Mouse (Mus musculus) CH12.LX (cell line): Measurements from ENCODE around the gene Ptgfr. TPM values are rescaled to one million over a fixed set of nuclear protein-coding genes. Genes with fewer than 3 reads are reported as not detected.

Source experiments
- DNase-seq: peaks from one replicate; pipeline ENCODE4 v3.0.0-alpha.2; 2013; ENCODE audit errors: extremely low read depth
- H3K27ac ChIP-seq: 2 replicates; pipeline ENCODE4 v1.5.1; 2012; ENCODE audit warnings: low read depth, mild to moderate bottlenecking, control low read depth, moderate library complexity; ENCODE audit not compliant: insufficient read depth
- H3K27me3 ChIP-seq: replicated peaks from 2 replicates; pipeline ENCODE3; 2012; ENCODE audit warnings: inconsistent platforms
- H3K36me3 ChIP-seq, 2 experiments: replicated peaks in 1 of 2; 2 replicates each; pipeline versions ENCODE3 to v1.6.1; 2012; ENCODE audit warnings: inconsistent platforms in 1 of 2, low read length in 1 of 2, mild to moderate bottlenecking in 1 of 2, mixed read lengths in 1 of 2, moderate library complexity in 1 of 2; ENCODE audit not compliant: control insufficient read depth in 1 of 2, insufficient read depth in 1 of 2
- H3K4me1 ChIP-seq, 2 experiments: 2 replicates each; pipeline ENCODE4 v1.6.1; 2012; ENCODE audit warnings: inconsistent platforms in 1 of 2, moderate library complexity in 1 of 2; ENCODE audit not compliant: insufficient read depth in 2 of 2, control insufficient read depth in 1 of 2
- H3K4me2 ChIP-seq: 2 replicates; pipeline ENCODE4 v1.6.1; 2012; ENCODE audit warnings: low read depth, mild to moderate bottlenecking, control low read depth; ENCODE audit not compliant: poor library complexity, insufficient read depth, severe bottlenecking
- H3K4me3 ChIP-seq, 3 experiments: fragments of 150-350 bp in 1 of 3; sonication (generic) in 1 of 3; replicated peaks in 1 of 3; 2 replicates each; pipeline versions ENCODE3 to v1.5.1; 2011 to 2012; ENCODE audit warnings: low read depth in 2 of 3, low read length in 2 of 3, mild to moderate bottlenecking in 2 of 3, moderate library complexity in 2 of 3, control low read depth in 1 of 3, improper control_type of control experiment in 1 of 3, inconsistent platforms in 1 of 3, mixed read lengths in 1 of 3; ENCODE audit not compliant: poor library complexity in 1 of 3
- H3K79me2 ChIP-seq: replicated peaks from 2 replicates; pipeline ENCODE4 v1.6.1; 2012; ENCODE audit warnings: mild to moderate bottlenecking, moderate library complexity; ENCODE audit not compliant: control insufficient read depth, poor library complexity, insufficient read depth, severe bottlenecking; ENCODE audit errors: extremely low read depth
- H3K9ac ChIP-seq: 2 replicates; pipeline ENCODE4 v1.6.1; 2012; ENCODE audit warnings: low read depth, mild to moderate bottlenecking, control low read depth, moderate library complexity; ENCODE audit not compliant: insufficient read depth
- H3K9me3 ChIP-seq: replicated peaks from 2 replicates; pipeline ENCODE3; 2012; ENCODE audit warnings: low read length, inconsistent platforms, mixed read lengths
- BHLHE40 ChIP-seq: IDR thresholded peaks from 2 replicates; pipeline ENCODE4 v1.6.1; 2011; ENCODE audit warnings: mild to moderate bottlenecking, low read depth, low read length, improper control_type of control experiment
- CHD2 ChIP-seq: IDR thresholded peaks from 2 replicates; pipeline ENCODE4 v1.6.1; 2011; ENCODE audit warnings: low read length, improper control_type of control experiment
- CTCF ChIP-seq, 2 experiments: IDR thresholded peaks in 1 of 2; conservative IDR thresholded peaks in 1 of 2; 2 replicates each; pipeline ENCODE4 v1.5.1; 2011 to 2012; ENCODE audit warnings: low read depth in 2 of 2, low read length in 2 of 2, improper control_type of control experiment in 1 of 2, inconsistent platforms in 1 of 2, mild to moderate bottlenecking in 1 of 2, moderate library complexity in 1 of 2
- E2F4 ChIP-seq: IDR thresholded peaks from 2 replicates; pipeline ENCODE4 v1.6.1; 2011; ENCODE audit warnings: low read depth, low read length, improper control_type of control experiment; ENCODE audit not compliant: insufficient replicate concordance
- ELF1 ChIP-seq: IDR thresholded peaks from 2 replicates; pipeline ENCODE4 v1.6.1; 2014; ENCODE audit warnings: low read depth, mild to moderate bottlenecking, inconsistent platforms, low read length, improper control_type of control experiment
- EP300 ChIP-seq: IDR thresholded peaks from 2 replicates; pipeline ENCODE4 v1.6.1; 2011; ENCODE audit warnings: low read length, improper control_type of control experiment
- ETS1 ChIP-seq: conservative IDR thresholded peaks from 2 replicates; pipeline ENCODE4 v1.6.1; 2012; ENCODE audit warnings: low read depth, mild to moderate bottlenecking, inconsistent platforms, low read length, improper control_type of control experiment, moderate library complexity
- GABPA ChIP-seq: IDR thresholded peaks from 2 replicates; pipeline ENCODE4 v1.6.1; 2012; ENCODE audit warnings: low read depth, low read length, improper control_type of control experiment, inconsistent platforms; ENCODE audit not compliant: insufficient replicate concordance
- IRF4 ChIP-seq: IDR thresholded peaks from 2 replicates; pipeline ENCODE4 v1.6.1; 2014; ENCODE audit warnings: low read depth, mild to moderate bottlenecking, inconsistent platforms, low read length, improper control_type of control experiment
- JUN ChIP-seq: IDR thresholded peaks from 2 replicates; pipeline ENCODE4 v1.6.1; 2011; ENCODE audit warnings: low read depth, mild to moderate bottlenecking, low read length, improper control_type of control experiment, moderate library complexity; ENCODE audit not compliant: insufficient read depth
- JUND ChIP-seq: conservative IDR thresholded peaks from 2 replicates; pipeline ENCODE4 v1.6.1; 2011; ENCODE audit warnings: low read depth, low read length, improper control_type of control experiment
- MAFK ChIP-seq: IDR thresholded peaks from 2 replicates; pipeline ENCODE4 v1.6.1; 2011; ENCODE audit warnings: low read length, improper control_type of control experiment; ENCODE audit not compliant: insufficient replicate concordance
- MAX ChIP-seq: IDR thresholded peaks from 2 replicates; pipeline ENCODE4 v1.6.1; 2011; ENCODE audit warnings: low read length, improper control_type of control experiment
- MAZ ChIP-seq: IDR thresholded peaks from 2 replicates; pipeline ENCODE4 v1.6.1; 2012; ENCODE audit warnings: low read depth, mild to moderate bottlenecking, inconsistent platforms, low read length, improper control_type of control experiment, moderate library complexity
- MEF2A ChIP-seq: IDR thresholded peaks from 2 replicates; pipeline ENCODE4 v1.6.1; 2014; ENCODE audit warnings: low read depth, mild to moderate bottlenecking, inconsistent platforms, low read length, improper control_type of control experiment, borderline replicate concordance
- MYC ChIP-seq: IDR thresholded peaks from 2 replicates; pipeline ENCODE4 v1.6.1; 2011; ENCODE audit warnings: low read depth, mild to moderate bottlenecking, improper control_type of control experiment, low read length
- NRF1 ChIP-seq: IDR thresholded peaks from 2 replicates; pipeline ENCODE4 v1.6.1; 2014; ENCODE audit warnings: low read depth, mild to moderate bottlenecking, inconsistent platforms, low read length, improper control_type of control experiment, moderate library complexity
- PAX5 ChIP-seq: IDR thresholded peaks from 2 replicates; pipeline ENCODE4 v1.6.1; 2012; ENCODE audit warnings: low read length, inconsistent platforms, mixed read lengths
- POLR2A ChIP-seq: IDR thresholded peaks from 2 replicates; pipeline ENCODE4 v1.6.1; 2011; ENCODE audit warnings: low read depth, mild to moderate bottlenecking, improper control_type of control experiment, low read length
- POLR2AphosphoS2 ChIP-seq: IDR thresholded peaks from 2 replicates; pipeline ENCODE4 v1.6.1; 2011; ENCODE audit warnings: low read depth, low read length, improper control_type of control experiment
- RAD21 ChIP-seq: IDR thresholded peaks from 2 replicates; pipeline ENCODE4 v1.6.1; 2011; ENCODE audit warnings: low read depth, mild to moderate bottlenecking, low read length, improper control_type of control experiment, moderate library complexity
- RCOR1 ChIP-seq: conservative IDR thresholded peaks from 2 replicates; pipeline ENCODE4 v1.6.1; 2012; ENCODE audit warnings: low read depth, mild to moderate bottlenecking, inconsistent platforms, low read length, improper control_type of control experiment
- SMC3 ChIP-seq: IDR thresholded peaks from 2 replicates; pipeline ENCODE4 v1.6.1; 2011; ENCODE audit warnings: low read depth, low read length, improper control_type of control experiment
- TBP ChIP-seq: conservative IDR thresholded peaks from 2 replicates; pipeline ENCODE4 v1.6.1; 2011; ENCODE audit warnings: low read depth, low read length, improper control_type of control experiment
- TCF12 ChIP-seq: IDR thresholded peaks from 2 replicates; pipeline ENCODE4 v1.6.1; 2014; ENCODE audit warnings: low read depth, mild to moderate bottlenecking, inconsistent platforms, low read length, improper control_type of control experiment
- USF1 ChIP-seq: IDR thresholded peaks from 2 replicates; pipeline ENCODE4 v1.6.1; 2014; ENCODE audit warnings: low read depth, mild to moderate bottlenecking, inconsistent platforms, low read length, improper control_type of control experiment
- ZC3H11A ChIP-seq: IDR thresholded peaks from 2 replicates; pipeline ENCODE4 v1.6.1; 2012; ENCODE audit warnings: low read depth, mild to moderate bottlenecking, inconsistent platforms, low read length, improper control_type of control experiment
- ZKSCAN1 ChIP-seq: IDR thresholded peaks from 2 replicates; pipeline ENCODE4 v1.6.1; 2012; ENCODE audit warnings: low read depth, inconsistent platforms, low read length, improper control_type of control experiment, borderline replicate concordance
- ZMIZ1 ChIP-seq: IDR thresholded peaks from 2 replicates; pipeline ENCODE4 v1.6.1; 2012; ENCODE audit warnings: low read depth, mild to moderate bottlenecking, inconsistent platforms, low read length, improper control_type of control experiment
- ZNF384 ChIP-seq: IDR thresholded peaks from 2 replicates; pipeline ENCODE4 v1.6.1; 2012; ENCODE audit warnings: low read depth, low read length, improper control_type of control experiment, inconsistent platforms
- dilution Hi-C: fragments of 300-500 bp; cut with MboI; formaldehyde crosslinking; loops from 2 replicates; pipeline ENCODE4 v1.14.3; 2020; ENCODE audit warnings: low sequenced_read_pairs; ENCODE audit not compliant: extremely low pct_unique_long_range_greater_than_20kb, extremely low pct_ligation_motif_present
- in situ Hi-C: fragments of 300-500 bp; cut with MboI; formaldehyde crosslinking; loops from 3 replicates; pipeline ENCODE4 v1.14.3; 2019; ENCODE audit warnings: low sequenced_read_pairs, low pct_ligation_motif_present, low pct_unique_long_range_greater_than_20kb, mixed read lengths
- polyA plus RNA-seq: library from polyadenylated mRNA; unstranded; fragments of >175 nt; gene quantifications from 2 replicates; pipeline ENCODE4 v1.2.1, GENCODE M21; 2012; ENCODE audit warnings: low read depth; ENCODE audit not compliant: insufficient read length
- total RNA-seq, 2 experiments: library from RNA; depleted of rRNA; stranded (reverse); fragments of 300-350 nt in 1 of 2; fragments of >200 nt in 1 of 2; gene quantifications; 2 replicates each; pipeline ENCODE4 v1.2.3; 2012 to 2014

The Ptgfr gene
- total and polyA plus RNA-seq, 3 experiments = not detected

DNA sequence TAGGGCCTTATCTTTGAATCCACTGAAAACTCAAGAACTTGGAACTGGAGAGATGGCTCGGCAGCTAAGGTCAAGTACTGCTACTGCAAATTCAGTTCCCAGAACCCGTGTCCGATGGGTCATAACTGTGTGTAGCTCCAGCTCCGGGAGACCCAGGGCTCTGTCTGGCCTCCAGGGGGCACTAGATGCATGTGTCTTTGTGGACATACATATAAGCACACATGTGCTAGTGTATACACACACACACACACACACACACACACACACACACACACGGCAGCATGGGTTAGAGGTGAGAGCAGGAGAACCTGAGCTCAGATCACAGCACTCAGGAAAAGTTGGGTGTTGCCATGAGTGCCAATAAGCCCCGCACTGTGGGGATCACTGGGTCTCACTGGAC, 19.2 kb downstream of the Ptgfr start (continued):
- peak; percentile 84 for TF ChIP-seq MYC
- TF ChIP-seq GABPA = no peak
- TF ChIP-seq ZKSCAN1 = no peak
- TF ChIP-seq IRF4 = peak; percentile 36; the same call in 1 of the 2 replicates
- TF ChIP-seq MAFK = no peak
- TF ChIP-seq ELF1 = 0 out of 2 replicates have a peak, but pooled peaks have one; percentile 8
- no peak for TF ChIP-seq MEF2A
- TF ChIP-seq ZC3H11A = peak; percentile 61
- no peak for TF ChIP-seq TBP
- no peak for TF ChIP-seq POLR2AphosphoS2
- TF ChIP-seq MAZ = no peak
- no peak for TF ChIP-seq POLR2A
- peak; percentile 90 for TF ChIP-seq SMC3
- no peak; the same call in 1 of the 2 replicates for TF ChIP-seq TCF12
- peak; percentile 88 for TF ChIP-seq MAX
- TF ChIP-seq ZMIZ1 = no peak
- no peak for TF ChIP-seq JUND
- TF ChIP-seq BHLHE40 = 0 out of 2 replicates have a peak, but pooled peaks have one; percentile 9

DNA sequence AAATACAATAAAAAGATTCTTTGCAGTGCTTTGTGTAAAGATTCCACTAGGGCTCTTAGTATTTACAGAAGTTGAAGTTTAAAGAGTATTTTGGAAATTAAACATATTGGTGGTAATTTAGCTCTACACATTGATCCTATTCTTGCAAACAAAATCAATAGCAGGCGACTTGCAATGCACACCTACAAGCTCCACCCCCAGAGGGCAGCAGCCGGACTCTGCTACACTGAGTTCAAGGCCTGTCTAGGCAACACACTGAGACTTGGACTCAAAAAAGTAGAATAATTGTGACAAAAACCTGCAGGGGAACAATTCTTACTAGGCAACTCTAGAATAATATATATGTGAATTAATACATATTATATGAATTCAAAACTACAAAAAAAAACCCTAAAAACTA, 28.8 kb downstream of the Ptgfr start:
- dilution Hi-C loops (no loop called here), in situ Hi-C loops (no loop called here)
- H3K9me3 ChIP-seq = no peaks in the 10 kb centered on the region
- H3K27me3 ChIP-seq = no peaks in the 10 kb centered on the region
- no peak overlapping the region for H3K4me3 ChIP-seq
- H3K27ac ChIP-seq = no peak overlapping the region
- H3K9ac ChIP-seq = no peak overlapping the region
- no peaks in the 10 kb centered on the region for H3K79me2 ChIP-seq
- DNase-seq = no peak
- H3K36me3 ChIP-seq = no peaks in the 10 kb centered on the region
- H3K4me2 ChIP-seq = no peak overlapping the region
- TF ChIP-seq SMC3 (peak; percentile 59), CTCF (conservative IDR thresholded peaks at IDR 0.05 in 1 of 2, IDR thresholded peaks at IDR 0.05 in 1 of 2; ENCODE audit: low read depth in 2 of 2, low read length in 2 of 2) (peak in 1 of 2 experiments; percentile 58; a peak in 2 of 4 replicates), RCOR1 (no peak), RAD21 (peak; percentile 28)
- H3K4me1 ChIP-seq = no peaks in the 10 kb centered on the region

DNA sequence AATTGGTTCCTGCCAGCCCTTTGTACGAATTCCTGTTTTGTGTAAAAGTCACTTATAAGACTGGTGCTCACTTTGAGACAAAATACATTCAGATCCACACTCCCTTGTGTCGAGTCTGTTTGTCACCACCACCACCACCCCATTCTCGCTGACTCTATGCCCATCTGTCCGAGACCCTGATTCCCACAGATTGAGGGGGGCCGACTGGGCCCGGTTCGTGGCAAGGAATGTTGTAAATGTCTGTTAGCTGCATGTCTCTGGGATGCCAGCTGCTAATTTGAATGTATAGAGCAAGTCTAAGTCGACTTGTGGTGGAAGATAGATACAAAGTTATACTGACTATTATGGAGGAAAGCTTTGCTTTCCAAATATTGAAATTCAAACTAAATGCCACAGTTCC, 48.8 kb downstream of the Ptgfr start:
- in situ Hi-C loops (no loop called here), dilution Hi-C loops (no loop called here)
- no peaks in the 10 kb centered on the region for H3K9me3 ChIP-seq
- TF ChIP-seq CHD2 (no peak), ZNF384 (no peak), NRF1 (no peak), ZMIZ1 (no peak), E2F4 (no peak), TCF12 (no peak), ETS1 (no peak), TBP (no peak), USF1 (no peak), SMC3 (no peak), CTCF (conservative IDR thresholded peaks at IDR 0.05 in 1 of 2, IDR thresholded peaks at IDR 0.05 in 1 of 2; ENCODE audit: low read depth in 2 of 2, low read length in 2 of 2) (no peak), ZKSCAN1 (no peak), ELF1 (no peak), EP300 (no peak), PAX5 (no peak), RCOR1 (no peak), JUN (no peak), ZC3H11A (no peak), MAZ (no peak)
- H3K4me2 ChIP-seq = no peak overlapping the region
- no peak for DNase-seq
- H3K36me3 ChIP-seq = no peaks in the 10 kb centered on the region
- no peaks in the 10 kb centered on the region for H3K27me3 ChIP-seq
- H3K4me1 ChIP-seq = no peaks in the 10 kb centered on the region; a peak in 1 of 4 replicates
- no peak overlapping the region for H3K9ac ChIP-seq
- H3K27ac ChIP-seq = no peak overlapping the region
- no peak overlapping the region for H3K4me3 ChIP-seq
- H3K79me2 ChIP-seq = no peaks in the 10 kb centered on the region
